Mouse (Mus musculus) limb, embryonic 12.5 days (tissue): Measurements from ENCODE around the gene Pxylp1. TPM values are rescaled to one million over a fixed set of nuclear protein-coding genes. Genes with fewer than 3 reads are reported as not detected.

Experiments used
- ATAC-seq: fragments of 200-750 bp; cut with Nextera tagmentation; 2 replicates; pipeline ENCODE4 v1.8.0; 2017; ENCODE audit warnings: low read depth, moderate TSS enrichment; ENCODE audit not compliant: insufficient number of reproducible peaks, insufficient read depth, low FRiP score, low TSS enrichment
- H3K27ac ChIP-seq: fragments of 300-500 bp; sonication (generic); 2 replicates; pipeline ENCODE4 v1.5.1; 2016; ENCODE audit warnings: mild to moderate bottlenecking, moderate library complexity
- H3K27me3 ChIP-seq: fragments of 300-500 bp; sonication (generic); 2 replicates; pipeline ENCODE4 v1.6.1; 2016; ENCODE audit warnings: mild to moderate bottlenecking, moderate library complexity
- H3K36me3 ChIP-seq: fragments of 300-500 bp; sonication (generic); 2 replicates; pipeline ENCODE4 v1.6.1; 2016; ENCODE audit warnings: mild to moderate bottlenecking, moderate library complexity
- H3K4me1 ChIP-seq: fragments of 300-500 bp; sonication (generic); replicated peaks from 2 replicates; pipeline ENCODE4 v1.6.1; 2016
- H3K4me2 ChIP-seq: fragments of 300-500 bp; sonication (generic); 2 replicates; pipeline ENCODE4 v1.6.1; 2016; ENCODE audit warnings: mild to moderate bottlenecking, moderate library complexity
- H3K4me3 ChIP-seq: fragments of 300-500 bp; sonication (generic); replicated peaks from 2 replicates; pipeline ENCODE4 v1.5.1; 2016; ENCODE audit warnings: mild to moderate bottlenecking
- H3K9ac ChIP-seq: fragments of 300-500 bp; sonication (generic); replicated peaks from 2 replicates; pipeline ENCODE4 v1.6.1; 2016; ENCODE audit warnings: mild to moderate bottlenecking, moderate library complexity
- H3K9me3 ChIP-seq: fragments of 300-500 bp; sonication (generic); 2 replicates; pipeline ENCODE4 v1.6.1; 2016; ENCODE audit warnings: mild to moderate bottlenecking, moderate library complexity
- WGBS: fragments of 180-500 bp; shearing (Covaris S2); methylation state at CpG from one replicate; pipeline ENCODE4 v1.1.7; 2016; 5-methylcytosine and 5-hydroxymethylcytosine counted together
- polyA plus RNA-seq: library from polyadenylated mRNA; unstranded; fragments of >200 nt; fragmentation: Nextera tagmentation; extraction: Ambion mirVana; gene quantifications from 2 replicates; pipeline ENCODE4 v1.2.1, GENCODE M21; 2016

Pxylp1 gene
- polyA plus RNA-seq, 1 experiment from 2014 or later: 21.4 TPM

GRCm38 (mm10) chr9:96875704-96876103 lies 16.8 kb downstream of the Pxylp1 start:
- no peak for ATAC-seq
- Histone ChIP-seq H3K4me3 (no peak overlapping the region), H3K27ac (no peak overlapping the region), H3K4me2 (no peak overlapping the region), H3K9me3 (0 out of 2 replicates have a peak, but pooled peaks cover 8% of the 10 kb centered on the region), H3K27me3 (no peaks in the 10 kb centered on the region), H3K9ac (no peak overlapping the region), H3K36me3 (no peaks in the 10 kb centered on the region), H3K4me1 (peaks cover 23% of the 10 kb centered on the region)
- 53% methylated on average over 4 of the region's 4 CpGs for WGBS

- Histone ChIP-seq H3K4me2 (no peak overlapping the region), H3K9me3 (0 out of 2 replicates have a peak, but pooled peaks cover 9% of the 10 kb centered on the region), H3K9ac (no peak overlapping the region), H3K36me3 (no peaks in the 10 kb centered on the region), H3K4me3 (no peak overlapping the region), H3K27me3 (no peaks in the 10 kb centered on the region), H3K27ac (no peak overlapping the region), H3K4me1 (peaks cover 23% of the 10 kb centered on the region)
- ATAC-seq: no peak
- WGBS: 73% methylated on average over 5 of the region's 5 CpGs
These were observed 19.4 kb downstream of the Pxylp1 start for GRCm38 (mm10) chr9:96873082-96873481.

GRCm38 (mm10) chr9:96870104-96870503 lies 22.4 kb downstream of the Pxylp1 start:
- Histone ChIP-seq H3K27ac (no peak overlapping the region), H3K9me3 (0 out of 2 replicates have a peak, but pooled peaks cover 9% of the 10 kb centered on the region), H3K36me3 (no peaks in the 10 kb centered on the region), H3K4me1 (peaks cover 5% of the 10 kb centered on the region; the same call in 1 of the 2 replicates), H3K4me3 (no peak overlapping the region), H3K4me2 (no peak overlapping the region), H3K9ac (no peak overlapping the region), H3K27me3 (no peaks in the 10 kb centered on the region)
- 74% methylated on average over 8 of the region's 8 CpGs for WGBS
- no peak for ATAC-seq

GRCm38 (mm10) chr9:96869542-96869941 lies 22.9 kb downstream of the Pxylp1 start:
- no peak overlapping the region for H3K4me3 ChIP-seq
- H3K27me3 ChIP-seq: no peaks in the 10 kb centered on the region
- 0 out of 2 replicates have a peak, but pooled peaks cover 2% of the 10 kb centered on the region for H3K4me1 ChIP-seq
- H3K9me3 ChIP-seq: 0 out of 2 replicates have a peak, but pooled peaks cover 9% of the 10 kb centered on the region
- no peaks in the 10 kb centered on the region for H3K36me3 ChIP-seq
- H3K9ac ChIP-seq: no peak overlapping the region
- no peak for ATAC-seq
- 92% methylated on average over 5 of the region's 5 CpGs for WGBS
- no peak overlapping the region for H3K4me2 ChIP-seq
- H3K27ac ChIP-seq: no peak overlapping the region

- Histone ChIP-seq H3K4me3 (no peak overlapping the region), H3K9ac (no peak overlapping the region), H3K4me1 (peaks cover 5% of the 10 kb centered on the region; the same call in 1 of the 2 replicates), H3K4me2 (no peak overlapping the region), H3K36me3 (no peaks in the 10 kb centered on the region), H3K9me3 (0 out of 2 replicates have a peak, but pooled peaks cover 9% of the 10 kb centered on the region), H3K27ac (no peak overlapping the region), H3K27me3 (no peaks in the 10 kb centered on the region)
- no peak for ATAC-seq
- 86% methylated on average over 6 of the region's 6 CpGs for WGBS
These were observed 23.9 kb downstream of the Pxylp1 start for GRCm38 (mm10) chr9:96868546-96868945.

GRCm38 (mm10) chr9:96867165-96867564 lies 25.3 kb downstream of the Pxylp1 start:
- Histone ChIP-seq H3K4me3 (no peak overlapping the region), H3K4me1 (peaks cover 16% of the 10 kb centered on the region), H3K27me3 (no peaks in the 10 kb centered on the region), H3K9ac (no peak overlapping the region), H3K36me3 (no peaks in the 10 kb centered on the region), H3K27ac (no peak overlapping the region), H3K4me2 (no peak overlapping the region), H3K9me3 (0 out of 2 replicates have a peak, but pooled peaks cover 9% of the 10 kb centered on the region)
- ATAC-seq: no peak
- WGBS: 70% methylated on average over 7 of the region's 7 CpGs

- ATAC-seq: no peak
- no peaks in the 10 kb centered on the region for H3K36me3 ChIP-seq
- H3K9me3 ChIP-seq: 0 out of 2 replicates have a peak, but pooled peaks cover 5% of the 10 kb centered on the region
- H3K4me1 ChIP-seq: peaks cover 24% of the 10 kb centered on the region
- H3K27me3 ChIP-seq: no peaks in the 10 kb centered on the region
- WGBS: 91% methylated on average over 5 of the region's 5 CpGs
- H3K4me2 ChIP-seq: no peak overlapping the region
- no peak overlapping the region for H3K9ac ChIP-seq
- no peak overlapping the region for H3K4me3 ChIP-seq
- H3K27ac ChIP-seq: no peak overlapping the region
These were observed 26.3 kb downstream of the Pxylp1 start for GRCm38 (mm10) chr9:96866196-96866595.

GRCm38 (mm10) chr9:96865473-96866050 lies 26.9 kb downstream of the Pxylp1 start:
- WGBS: 84% methylated on average over 16 of the region's 16 CpGs
- H3K36me3 ChIP-seq: no peaks in the 10 kb centered on the region
- ATAC-seq: no peak
- H3K9me3 ChIP-seq: no peaks in the 10 kb centered on the region
- H3K4me1 ChIP-seq: peaks cover 30% of the 10 kb centered on the region
- no peak overlapping the region for H3K4me3 ChIP-seq
- no peak overlapping the region for H3K27ac ChIP-seq
- no peak overlapping the region for H3K9ac ChIP-seq
- H3K27me3 ChIP-seq: no peaks in the 10 kb centered on the region
- H3K4me2 ChIP-seq: no peak overlapping the region

- H3K4me3 ChIP-seq: no peak overlapping the region
- 64% methylated on average over 3 of the region's 3 CpGs for WGBS
These were observed 28.9 kb downstream of the Pxylp1 start for GRCm38 (mm10) chr9:96863539-96863938.

GRCm38 (mm10) chr9:96862836-96863235 lies 29.6 kb downstream of the Pxylp1 start:
- Histone ChIP-seq H3K4me3 (no peak overlapping the region), H3K27me3 (no peaks in the 10 kb centered on the region), H3K9me3 (no peaks in the 10 kb centered on the region), H3K4me2 (no peak overlapping the region), H3K36me3 (no peaks in the 10 kb centered on the region), H3K4me1 (peaks cover 36% of the 10 kb centered on the region), H3K9ac (no peak overlapping the region; the same call in 1 of the 2 replicates), H3K27ac (no peak overlapping the region)
- WGBS: 63% methylated on average over 4 of the region's 4 CpGs
- no peak for ATAC-seq

More at GRCm38 (mm10) chr9:96863539-96863938, 28.9 kb downstream of the Pxylp1 start:
- ATAC-seq: no peak
- Histone ChIP-seq H3K9ac (no peak overlapping the region), H3K4me2 (no peak overlapping the region), H3K27me3 (no peaks in the 10 kb centered on the region), H3K27ac (no peak overlapping the region), H3K36me3 (no peaks in the 10 kb centered on the region), H3K9me3 (no peaks in the 10 kb centered on the region), H3K4me1 (peaks cover 36% of the 10 kb centered on the region)

- H3K4me3 ChIP-seq: no peak overlapping the region
- ATAC-seq: no peak
- H3K27me3 ChIP-seq: no peaks in the 10 kb centered on the region
- no peak overlapping the region for H3K4me2 ChIP-seq
- no peak overlapping the region for H3K9ac ChIP-seq
- H3K9me3 ChIP-seq: no peaks in the 10 kb centered on the region
- H3K27ac ChIP-seq: no peak overlapping the region
- H3K36me3 ChIP-seq: no peaks in the 10 kb centered on the region
- 80% methylated on average over 10 of the region's 10 CpGs for WGBS
- H3K4me1 ChIP-seq: peaks cover 33% of the 10 kb centered on the region
These were observed 31.4 kb downstream of the Pxylp1 start for GRCm38 (mm10) chr9:96861092-96861487.
